Mouse (Mus musculus) spleen, adult 18-20 months (tissue): ENCODE measurements around the gene Pdcd6ip.
"Not testable (repeated sequence)": the region's sequence is repeated elsewhere in the genome, so short reads cannot be mapped to it uniquely, and the experiment has no call there.

Experiments used
- DNase-seq, 2 experiments: peaks; one replicate each; pipeline ENCODE4 v3.0.0; 2022; ENCODE audit warnings: mixed read lengths in 2 of 2

Gene Pdcd6ip

GRCm38 (mm10) chr9:113707481-113708360, at the start of gene Pdcd6ip:
TSS of gene Pdcd6ip (minus strand) at chr9:113708259.
- DNase-seq = peak; percentile 87 to 92

- DNase-seq = no peak
These were observed 48.0 kb upstream of the Pdcd6ip start for GRCm38 (mm10) chr9:113755888-113756719.

GRCm38 (mm10) chr9:113749356-113749755, 41.3 kb upstream of the Pdcd6ip start:
- DNase-seq = no peak

- DNase-seq = no peak
These were observed 35.2 kb upstream of the Pdcd6ip start for GRCm38 (mm10) chr9:113743291-113743690.

GRCm38 (mm10) chr9:113742361-113742794, 34.3 kb upstream of the Pdcd6ip start:
- DNase-seq = no peak

- peak; percentile 32 to 61 for DNase-seq
These were observed 33.6 kb upstream of the Pdcd6ip start for GRCm38 (mm10) chr9:113741637-113742137.

- peak; percentile 70 to 80 for DNase-seq
These were observed 33.1 kb upstream of the Pdcd6ip start, which contains the start of gene Clasp2 for GRCm38 (mm10) chr9:113741108-113741636. TSS of gene Clasp2 (plus strand) at chr9:113741473.

- DNase-seq = no peak
These were observed 30.9 kb upstream of the Pdcd6ip start for GRCm38 (mm10) chr9:113738941-113739340.

- no peak for DNase-seq
These were observed 30.0 kb upstream of the Pdcd6ip start for GRCm38 (mm10) chr9:113738021-113738420.

GRCm38 (mm10) chr9:113735920-113736319, 27.9 kb upstream of the Pdcd6ip start:
- no peak for DNase-seq

- DNase-seq = no peak
These were observed 23.5 kb upstream of the Pdcd6ip start for GRCm38 (mm10) chr9:113731540-113731939.

- DNase-seq = no peak
These were observed 19.1 kb upstream of the Pdcd6ip start for GRCm38 (mm10) chr9:113726991-113727680.

- DNase-seq = no peak
These were observed 18.1 kb upstream of the Pdcd6ip start for GRCm38 (mm10) chr9:113726131-113726530.

- DNase-seq = not testable (repeated sequence)
These were observed 17.6 kb upstream of the Pdcd6ip start for GRCm38 (mm10) chr9:113725609-113726008.

- no peak for DNase-seq
These were observed 16.6 kb upstream of the Pdcd6ip start for GRCm38 (mm10) chr9:113724646-113725045.

- DNase-seq = no peak
These were observed 11.0 kb upstream of the Pdcd6ip start for GRCm38 (mm10) chr9:113719063-113719462.

GRCm38 (mm10) chr9:113710871-113711270, 2.8 kb upstream of the Pdcd6ip start:
- DNase-seq = no peak

- no peak for DNase-seq
These were observed 562 bp upstream of the Pdcd6ip start for GRCm38 (mm10) chr9:113708361-113709280.

GRCm38 (mm10) chr9:113706841-113707240, 1.2 kb downstream of the Pdcd6ip start:
- DNase-seq = no peak

- DNase-seq = no peak
These were observed 2.0 kb downstream of the Pdcd6ip start for GRCm38 (mm10) chr9:113706108-113706507.
